Mouse (Mus musculus) heart, adult 11 months (tissue): Measurements from ENCODE around the gene Tmem106c.
A peak's percentile ranks its signal among the peaks of the same experiment; 100 is the strongest.

Experiments used
- DNase-seq: peaks from one replicate; pipeline ENCODE4 v3.0.0; 2022

Tmem106c gene

GRCm38 (mm10) chr15:97963989-97964835 lies at the start of gene Tmem106c:
Tmem106c (plus strand) TSS chr15:97964200.
- DNase-seq, result peak; percentile 99

GRCm38 (mm10) chr15:97914331-97914747 lies 49.7 kb upstream of the Tmem106c start:
- peak; percentile 94 for DNase-seq

GRCm38 (mm10) chr15:97917994-97918393 lies 46.0 kb upstream of the Tmem106c start:
- DNase-seq, result no peak

GRCm38 (mm10) chr15:97919217-97919616 lies 44.8 kb upstream of the Tmem106c start:
- no peak for DNase-seq

- DNase-seq, result no peak
These were observed 43.7 kb upstream of the Tmem106c start for GRCm38 (mm10) chr15:97920306-97920705.

- no peak for DNase-seq
These were observed 42.2 kb upstream of the Tmem106c start for GRCm38 (mm10) chr15:97921796-97922195.

- no peak for DNase-seq
These were observed 41.6 kb upstream of the Tmem106c start for GRCm38 (mm10) chr15:97922421-97922820.

GRCm38 (mm10) chr15:97927018-97927417 lies 37.0 kb upstream of the Tmem106c start:
- no peak for DNase-seq

GRCm38 (mm10) chr15:97927821-97928220 lies 36.2 kb upstream of the Tmem106c start:
- no peak for DNase-seq

GRCm38 (mm10) chr15:97929259-97929824 lies 34.7 kb upstream of the Tmem106c start:
- DNase-seq, result no peak

- no peak for DNase-seq
These were observed 31.6 kb upstream of the Tmem106c start for GRCm38 (mm10) chr15:97932441-97932840.

- DNase-seq, result peak; percentile 77
These were observed 25.4 kb upstream of the Tmem106c start for GRCm38 (mm10) chr15:97938580-97938979.

GRCm38 (mm10) chr15:97940088-97940487 lies 23.9 kb upstream of the Tmem106c start:
- DNase-seq, result peak; percentile 27

GRCm38 (mm10) chr15:97941306-97941705 lies 22.7 kb upstream of the Tmem106c start:
- DNase-seq, result peak; percentile 62

- DNase-seq, result peak; percentile 68
These were observed 21.5 kb upstream of the Tmem106c start for GRCm38 (mm10) chr15:97942538-97942937.

GRCm38 (mm10) chr15:97943356-97943755 lies 20.6 kb upstream of the Tmem106c start:
- DNase-seq, result peak; percentile 62

GRCm38 (mm10) chr15:97944919-97945574 lies 19.0 kb upstream of the Tmem106c start:
- peak; percentile 76 for DNase-seq

GRCm38 (mm10) chr15:97945656-97946315 lies 18.2 kb upstream of the Tmem106c start:
- DNase-seq, result peak; percentile 69

- DNase-seq, result no peak
These were observed 15.3 kb upstream of the Tmem106c start for GRCm38 (mm10) chr15:97948720-97949119.

- DNase-seq, result peak; percentile 68
These were observed 14.3 kb upstream of the Tmem106c start for GRCm38 (mm10) chr15:97949706-97950105.

- peak; percentile 45 for DNase-seq
These were observed 13.8 kb upstream of the Tmem106c start for GRCm38 (mm10) chr15:97950240-97950639.

- DNase-seq, result peak; percentile 91
These were observed 11.7 kb upstream of the Tmem106c start for GRCm38 (mm10) chr15:97952137-97952888.

- DNase-seq, result peak; percentile 74
These were observed 11.2 kb upstream of the Tmem106c start for GRCm38 (mm10) chr15:97952889-97953189.
